Mouse (Mus musculus): ENCODE results near the gene Kbtbd2. TPM values are rescaled to one million over a fixed set of nuclear protein-coding genes. Genes with fewer than 3 reads are reported as not detected.
A peak's percentile ranks its signal among the peaks of the same experiment; 100 is the strongest.

Kbtbd2 gene
- polyA plus RNA-seq, 1 experiment: 9.2 TPM

DNA sequence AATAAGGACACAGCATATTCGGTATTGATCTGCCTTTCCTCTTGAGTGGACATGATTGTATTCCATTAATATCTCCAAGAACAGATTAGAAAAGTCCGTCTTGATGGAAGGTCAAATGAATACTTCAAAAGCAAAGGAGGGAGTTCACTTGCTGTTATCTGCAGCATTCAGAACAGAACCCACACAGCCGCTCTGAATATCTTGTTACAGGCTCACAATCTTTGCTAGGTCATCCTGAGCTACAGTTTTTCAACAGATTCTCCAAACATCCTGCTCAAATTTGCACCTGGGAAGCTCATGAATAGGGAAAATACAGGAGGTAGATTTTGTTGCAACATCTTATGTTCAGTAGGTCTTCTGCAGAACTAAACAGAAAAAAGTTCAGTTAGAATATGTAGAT lies 8.3 kb downstream of the Kbtbd2 start:
- 61% methylated on average over 3 of the region's 3 CpGs for WGBS
- DNase-seq: no peak
- H3K27ac ChIP-seq (ENCODE audit: insufficient read depth, low read depth, low read length): no peak overlapping the region
- H3K4me3 ChIP-seq (ENCODE audit: insufficient read depth, low read depth, low read length): no peak overlapping the region
- H3K27me3 ChIP-seq (replicated peaks; ENCODE audit: control insufficient read depth, insufficient read depth, low read length): no peaks in the 10 kb centered on the region
- no peak for TF ChIP-seq POLR2A (IDR thresholded peaks at IDR 0.05; ENCODE audit: low read depth, low read length)
- TF ChIP-seq CTCF (conservative IDR thresholded peaks at IDR 0.05; ENCODE audit: insufficient read depth, insufficient read length, low read depth, low read length): no peak
- peaks cover 2% of the 10 kb centered on the region; the same call in 1 of the 2 replicates for H3K36me3 ChIP-seq (ENCODE audit: control insufficient read depth, insufficient read depth, low read length)
- peaks cover 9% of the 10 kb centered on the region for H3K4me1 ChIP-seq (ENCODE audit: control insufficient read depth, insufficient read depth, low read length)

DNA sequence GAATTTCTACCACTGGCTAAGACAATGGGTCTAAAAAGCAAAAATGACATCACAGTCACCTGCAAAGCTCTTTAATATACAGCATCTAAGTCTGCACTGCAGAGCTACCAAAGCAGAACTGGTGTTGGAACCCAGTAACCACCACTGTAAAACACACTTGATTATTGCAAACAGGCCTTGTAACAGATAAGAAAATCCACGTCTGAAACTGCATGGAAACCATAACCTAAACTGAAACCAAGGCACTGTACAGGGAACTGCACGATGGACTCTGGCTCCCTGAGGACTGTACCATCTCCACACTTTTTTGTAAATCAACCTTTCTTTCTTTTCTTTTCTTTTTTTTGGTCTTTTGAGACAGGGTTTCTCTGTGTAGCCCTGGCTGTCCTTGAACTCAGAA lies 9.9 kb downstream of the Kbtbd2 start:
- no peak for DNase-seq
- H3K27ac ChIP-seq (ENCODE audit: insufficient read depth, low read depth, low read length): no peak overlapping the region

DNA sequence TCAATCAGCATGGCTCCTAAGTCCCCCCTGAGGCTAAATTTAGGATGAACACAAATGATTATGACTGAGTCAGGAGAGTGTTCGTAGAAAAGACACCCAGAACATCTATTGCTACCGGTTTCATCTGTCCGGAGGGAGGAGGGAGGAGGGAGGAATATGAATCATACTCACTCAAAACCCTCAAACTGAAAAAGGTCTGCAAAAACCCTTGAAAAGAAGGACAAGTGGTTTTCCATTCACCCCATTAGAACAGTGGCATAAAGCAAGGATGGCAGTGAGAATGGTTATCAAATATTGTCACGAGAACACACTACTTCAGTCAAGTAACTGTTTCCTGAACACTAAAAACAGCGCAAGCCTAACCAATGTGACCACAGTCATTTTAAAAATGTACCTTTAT lies 12.5 kb downstream of the Kbtbd2 start:
- 68% methylated on average over 5 of the region's 5 CpGs for WGBS
- DNase-seq: no peak
- H3K27me3 ChIP-seq (replicated peaks; ENCODE audit: control insufficient read depth, insufficient read depth, low read length): no peaks in the 10 kb centered on the region
- H3K36me3 ChIP-seq (ENCODE audit: control insufficient read depth, insufficient read depth, low read length): peaks cover 2% of the 10 kb centered on the region; the same call in 1 of the 2 replicates
- H3K4me1 ChIP-seq (ENCODE audit: control insufficient read depth, insufficient read depth, low read length): peaks cover 14% of the 10 kb centered on the region
- H3K27ac ChIP-seq (ENCODE audit: insufficient read depth, low read depth, low read length): no peak overlapping the region
- TF ChIP-seq CTCF (conservative IDR thresholded peaks at IDR 0.05; ENCODE audit: insufficient read depth, insufficient read length, low read depth, low read length) (no peak), POLR2A (IDR thresholded peaks at IDR 0.05; ENCODE audit: low read depth, low read length) (no peak)
- no peak overlapping the region for H3K4me3 ChIP-seq (ENCODE audit: insufficient read depth, low read depth, low read length)

More for the DNA sequence above, 9.9 kb downstream of the Kbtbd2 start:
- H3K27me3 ChIP-seq (replicated peaks; ENCODE audit: control insufficient read depth, insufficient read depth, low read length): no peaks in the 10 kb centered on the region
- H3K4me1 ChIP-seq (ENCODE audit: control insufficient read depth, insufficient read depth, low read length): peaks cover 14% of the 10 kb centered on the region
- TF ChIP-seq POLR2A (IDR thresholded peaks at IDR 0.05; ENCODE audit: low read depth, low read length): no peak
- no peak for TF ChIP-seq CTCF (conservative IDR thresholded peaks at IDR 0.05; ENCODE audit: insufficient read depth, insufficient read length, low read depth, low read length)
- H3K36me3 ChIP-seq (ENCODE audit: control insufficient read depth, insufficient read depth, low read length): peaks cover 2% of the 10 kb centered on the region; the same call in 1 of the 2 replicates
- 62% methylated on average over 2 of the region's 2 CpGs for WGBS
- H3K4me3 ChIP-seq (ENCODE audit: insufficient read depth, low read depth, low read length): no peak overlapping the region

DNA sequence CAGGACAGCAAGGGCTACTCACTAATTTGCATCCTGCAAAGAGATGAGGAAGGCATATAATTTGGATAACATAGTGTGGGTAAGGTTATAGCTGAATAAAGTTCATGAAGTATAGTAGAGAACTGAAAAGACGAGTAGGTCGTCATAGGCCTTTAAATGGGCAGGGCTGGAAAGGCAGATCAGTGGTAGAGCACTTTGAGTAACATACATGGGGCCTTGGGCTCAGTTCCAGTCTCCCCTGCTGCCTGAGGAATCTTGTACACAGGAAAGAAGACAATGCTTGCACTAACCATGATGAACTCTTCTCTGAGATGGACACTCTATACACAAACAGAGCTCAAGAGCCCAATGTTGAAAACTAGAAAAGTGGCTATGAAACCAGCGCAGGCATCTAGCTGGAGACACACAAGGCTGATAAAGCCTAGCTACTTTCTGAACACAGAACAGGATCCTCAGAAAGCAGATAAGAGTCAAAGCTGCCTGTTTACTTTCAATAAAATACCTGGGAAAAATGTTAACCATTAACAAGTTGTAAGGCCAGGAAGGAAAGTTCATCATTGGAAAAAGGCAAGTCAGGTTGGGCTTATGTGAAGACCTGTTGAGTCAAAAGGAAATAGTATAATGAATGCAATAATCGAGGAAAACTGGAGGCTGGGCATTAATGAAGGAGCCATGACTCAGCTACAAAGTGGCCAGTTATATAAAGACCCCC lies 13.9 kb downstream of the Kbtbd2 start:
- DNase-seq: peak; percentile 57
- peak overlapping the region; percentile 39 for H3K27ac ChIP-seq (ENCODE audit: insufficient read depth, low read depth, low read length)
- peaks cover 7% of the 10 kb centered on the region for H3K36me3 ChIP-seq (ENCODE audit: control insufficient read depth, insufficient read depth, low read length)
- 66% methylated on average over 4 of the region's 4 CpGs for WGBS
- no peak for TF ChIP-seq POLR2A (IDR thresholded peaks at IDR 0.05; ENCODE audit: low read depth, low read length)
- no peak for TF ChIP-seq CTCF (conservative IDR thresholded peaks at IDR 0.05; ENCODE audit: insufficient read depth, insufficient read length, low read depth, low read length)
- peaks cover 14% of the 10 kb centered on the region for H3K4me1 ChIP-seq (ENCODE audit: control insufficient read depth, insufficient read depth, low read length)
- no peak overlapping the region for H3K4me3 ChIP-seq (ENCODE audit: insufficient read depth, low read depth, low read length)
- H3K27me3 ChIP-seq (replicated peaks; ENCODE audit: control insufficient read depth, insufficient read depth, low read length): no peaks in the 10 kb centered on the region

DNA sequence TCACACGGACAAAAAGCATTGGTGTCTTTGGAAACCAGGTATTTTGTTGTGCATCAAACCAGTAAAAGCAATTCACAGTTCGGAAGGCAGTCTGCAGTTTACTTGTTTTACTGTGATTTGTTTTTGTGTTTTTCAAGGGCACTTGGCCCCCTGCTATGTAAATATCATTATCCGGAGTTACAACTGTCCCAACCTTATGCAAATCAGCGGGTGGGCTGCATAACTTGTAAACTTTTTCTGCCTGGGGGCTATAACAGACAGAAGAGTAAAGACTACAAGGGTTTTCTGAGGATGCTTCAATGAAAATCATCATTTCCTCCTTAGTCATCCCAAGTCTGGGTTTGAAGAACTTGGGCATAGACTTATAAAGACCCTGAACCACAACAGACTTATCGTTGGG lies 18.0 kb downstream of the Kbtbd2 start:
- H3K36me3 ChIP-seq (ENCODE audit: control insufficient read depth, insufficient read depth, low read length): peaks cover 8% of the 10 kb centered on the region
- TF ChIP-seq CTCF (conservative IDR thresholded peaks at IDR 0.05; ENCODE audit: insufficient read depth, insufficient read length, low read depth, low read length) (no peak), POLR2A (IDR thresholded peaks at IDR 0.05; ENCODE audit: low read depth, low read length) (no peak)
- 95% methylated on average over 5 of the region's 5 CpGs for WGBS
- no peak overlapping the region for H3K27ac ChIP-seq (ENCODE audit: insufficient read depth, low read depth, low read length)
- H3K4me3 ChIP-seq (ENCODE audit: insufficient read depth, low read depth, low read length): no peak overlapping the region
- DNase-seq: no peak
- H3K4me1 ChIP-seq (ENCODE audit: control insufficient read depth, insufficient read depth, low read length): peaks cover 9% of the 10 kb centered on the region
- no peaks in the 10 kb centered on the region for H3K27me3 ChIP-seq (replicated peaks; ENCODE audit: control insufficient read depth, insufficient read depth, low read length)

DNA sequence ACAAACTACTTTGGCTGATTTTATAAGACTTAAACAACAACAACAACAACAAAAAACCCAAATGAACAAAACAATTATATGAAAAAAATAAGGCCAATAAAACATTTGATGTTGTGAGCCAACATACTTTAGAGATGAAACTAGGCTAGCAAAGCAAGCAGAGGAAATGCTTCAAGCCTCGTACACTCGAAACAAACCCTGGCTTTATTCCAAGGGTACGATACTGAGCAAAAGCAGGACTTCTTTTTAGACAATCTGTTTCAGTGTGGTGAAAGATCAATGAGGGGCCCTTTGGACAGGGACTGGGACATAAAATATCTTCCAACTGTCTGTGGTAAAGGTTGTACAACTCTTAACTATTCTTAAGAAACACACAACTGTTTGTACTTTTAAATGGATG lies 21.8 kb downstream of the Kbtbd2 start:
- Histone ChIP-seq H3K27ac (ENCODE audit: insufficient read depth, low read depth, low read length) (no peak overlapping the region), H3K27me3 (replicated peaks; ENCODE audit: control insufficient read depth, insufficient read depth, low read length) (no peaks in the 10 kb centered on the region), H3K4me3 (ENCODE audit: insufficient read depth, low read depth, low read length) (no peak overlapping the region), H3K36me3 (ENCODE audit: control insufficient read depth, insufficient read depth, low read length) (peaks cover 8% of the 10 kb centered on the region), H3K4me1 (ENCODE audit: control insufficient read depth, insufficient read depth, low read length) (no peaks in the 10 kb centered on the region)
- 31% methylated on average over 3 of the region's 3 CpGs for WGBS
- DNase-seq: peak; percentile 35
- TF ChIP-seq POLR2A (IDR thresholded peaks at IDR 0.05; ENCODE audit: low read depth, low read length): no peak
- no peak for TF ChIP-seq CTCF (conservative IDR thresholded peaks at IDR 0.05; ENCODE audit: insufficient read depth, insufficient read length, low read depth, low read length)

DNA sequence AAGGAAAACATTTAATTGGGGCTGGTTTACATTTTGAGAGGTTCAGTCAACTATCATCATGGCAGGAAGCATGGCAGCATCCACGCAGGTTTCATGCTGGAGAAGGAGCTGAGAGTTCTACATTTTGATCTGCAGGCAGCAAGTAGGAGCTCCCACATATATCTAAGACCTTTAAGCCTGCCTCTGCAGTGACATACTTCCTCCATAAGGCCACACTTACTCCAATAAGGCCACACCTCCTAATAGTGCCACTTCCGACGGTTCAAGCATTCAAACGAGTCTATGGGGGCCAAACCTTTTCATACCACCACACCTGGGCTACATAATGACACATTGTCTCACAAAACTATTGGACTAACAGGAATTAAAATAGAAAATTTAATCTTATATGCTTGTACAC lies 31.9 kb downstream of the Kbtbd2 start:
- H3K36me3 ChIP-seq (ENCODE audit: control insufficient read depth, insufficient read depth, low read length): peaks cover 9% of the 10 kb centered on the region
- TF ChIP-seq POLR2A (IDR thresholded peaks at IDR 0.05; ENCODE audit: low read depth, low read length) (no peak), CTCF (conservative IDR thresholded peaks at IDR 0.05; ENCODE audit: insufficient read depth, insufficient read length, low read depth, low read length) (no peak)
- H3K4me1 ChIP-seq (ENCODE audit: control insufficient read depth, insufficient read depth, low read length): no peaks in the 10 kb centered on the region
- H3K27ac ChIP-seq (ENCODE audit: insufficient read depth, low read depth, low read length): no peak overlapping the region
- no peak overlapping the region for H3K4me3 ChIP-seq (ENCODE audit: insufficient read depth, low read depth, low read length)
- H3K27me3 ChIP-seq (replicated peaks; ENCODE audit: control insufficient read depth, insufficient read depth, low read length): no peaks in the 10 kb centered on the region
- 86% methylated on average over 4 of the region's 4 CpGs for WGBS
- no peak for DNase-seq

Data from kidney, adult 2 months (tissue).